Mouse (Mus musculus) liver, embryonic 14.5 days (tissue): ENCODE data around the gene Ush2a. TPM values are rescaled to one million over a fixed set of nuclear protein-coding genes. Genes with fewer than 3 reads are reported as not detected.

Source experiments
- ATAC-seq: fragments of 200-750 bp; cut with Nextera tagmentation; 2 replicates; pipeline ENCODE4 v1.8.0; 2017; ENCODE audit warnings: moderate number of reproducible peaks, mild to moderate bottlenecking, moderate library complexity; ENCODE audit not compliant: insufficient read depth
- DNase-seq, 3 experiments: peaks; one replicate each; pipeline ENCODE4 v3.0.0-alpha.2; 2012 to 2013; ENCODE audit warnings: low read depth in 3 of 3, low spot score in 3 of 3
- H3K27ac ChIP-seq: fragments of 300-500 bp; sonication (generic); 2 replicates; pipeline ENCODE4 v1.5.1; 2014; ENCODE audit warnings: moderate library complexity, mild to moderate bottlenecking, control low read depth, inconsistent platforms
- H3K27me3 ChIP-seq: fragments of 300-500 bp; sonication (generic); 2 replicates; pipeline ENCODE4 v1.6.1; 2014; ENCODE audit warnings: mild to moderate bottlenecking, low read length, moderate library complexity; ENCODE audit not compliant: control insufficient read depth, insufficient read depth
- H3K36me3 ChIP-seq: fragments of 300-500 bp; sonication (generic); replicated peaks from 2 replicates; pipeline ENCODE4 v1.6.1; 2014; ENCODE audit warnings: low read depth; ENCODE audit not compliant: control insufficient read depth, insufficient read depth
- H3K4me1 ChIP-seq, 2 experiments: fragments of 200-500 bp in 1 of 2; fragments of 300-500 bp in 1 of 2; sonication (generic) in 1 of 2; replicated peaks; 2 replicates each; pipeline ENCODE4 v1.6.1; 2012 to 2014; ENCODE audit warnings: antibody characterized with exemption in 1 of 2, inconsistent platforms in 1 of 2, low read length in 1 of 2; ENCODE audit not compliant: control insufficient read depth in 2 of 2, insufficient read depth in 2 of 2
- H3K4me2 ChIP-seq: fragments of 300-500 bp; sonication (generic); 2 replicates; pipeline ENCODE4 v1.6.1; 2014; ENCODE audit warnings: low read depth, mild to moderate bottlenecking, control low read depth, moderate library complexity
- H3K4me3 ChIP-seq, 2 experiments: fragments of 200-500 bp in 1 of 2; fragments of 300-500 bp in 1 of 2; sonication (generic) in 1 of 2; 2 replicates each; pipeline ENCODE4 v1.5.1; 2012 to 2014; ENCODE audit warnings: low read depth in 2 of 2, low read length in 2 of 2, mild to moderate bottlenecking in 2 of 2, control low read depth in 1 of 2, inconsistent platforms in 1 of 2, moderate library complexity in 1 of 2; ENCODE audit not compliant: insufficient read depth in 1 of 2
- H3K9ac ChIP-seq: fragments of 300-500 bp; sonication (generic); replicated peaks from 2 replicates; pipeline ENCODE4 v1.6.1; 2014; ENCODE audit warnings: mild to moderate bottlenecking, control low read depth, moderate library complexity
- H3K9me3 ChIP-seq: fragments of 300-500 bp; sonication (generic); 2 replicates; pipeline ENCODE4 v1.6.1; 2016; ENCODE audit warnings: low read length, mixed read lengths; ENCODE audit not compliant: control insufficient read depth
- CTCF ChIP-seq: IDR thresholded peaks from 2 replicates; pipeline ENCODE4 v1.5.1; 2016; ENCODE audit warnings: antibody characterized with exemption, low read depth, control low read depth
- EP300 ChIP-seq: IDR thresholded peaks from 2 replicates; pipeline ENCODE4 v1.6.1; 2016; ENCODE audit warnings: antibody characterized with exemption, low read depth
- WGBS: fragments of 180-500 bp; shearing (Covaris S2); extraction: QIAGEN DNeasy Blood & Tissue Kit; methylation state at CpG from one replicate; pipeline ENCODE4 v1.1.7; 2014; ENCODE audit not compliant: insufficient replicate concordance; 5-methylcytosine and 5-hydroxymethylcytosine counted together
- polyA plus RNA-seq, 2 experiments: library from polyadenylated mRNA; depleted of rRNA in 1 of 2; stranded (reverse) in 1 of 2; unstranded in 1 of 2; fragments of >200 nt; fragmentation: Nextera tagmentation in 1 of 2; extraction: Ambion mirVana in 1 of 2; gene quantifications; 2 replicates each; pipeline versions ENCODE4 v1.2.1 to v1.2.3; 2012 to 2014

The Ush2a gene
- polyA plus RNA-seq, 2 experiments = 0.02 TPM; not detected in 1

- H3K4me2 ChIP-seq = no peak overlapping the region
- H3K4me1 ChIP-seq = no peaks in the 10 kb centered on the region
- no peak for TF ChIP-seq EP300
- TF ChIP-seq CTCF = no peak
- no peak overlapping the region for H3K4me3 ChIP-seq
- WGBS = 77% methylated on average over 18 of the region's 18 CpGs
- DNase-seq = no peak
- H3K27ac ChIP-seq = no peak overlapping the region
- H3K27me3 ChIP-seq = no peaks in the 10 kb centered on the region
- H3K9ac ChIP-seq = no peak overlapping the region
- no peaks in the 10 kb centered on the region for H3K9me3 ChIP-seq
- no peak for ATAC-seq
- no peaks in the 10 kb centered on the region for H3K36me3 ChIP-seq
Measured at GRCm38 (mm10) chr1:188714131-188714530, 452.3 kb downstream of the Ush2a start.

- H3K4me1 ChIP-seq = no peaks in the 10 kb centered on the region
- H3K9ac ChIP-seq = no peak overlapping the region
- no peak overlapping the region for H3K4me3 ChIP-seq
- DNase-seq (no peak), ATAC-seq (no peak)
- no peak overlapping the region for H3K27ac ChIP-seq
- TF ChIP-seq CTCF = no peak
- TF ChIP-seq EP300 = no peak
- H3K36me3 ChIP-seq = no peaks in the 10 kb centered on the region
- no peaks in the 10 kb centered on the region for H3K27me3 ChIP-seq
- H3K4me2 ChIP-seq = no peak overlapping the region
- no peaks in the 10 kb centered on the region for H3K9me3 ChIP-seq
- WGBS = 64% methylated on average over 7 of the region's 7 CpGs
Measured at GRCm38 (mm10) chr1:188714941-188715340, 453.1 kb downstream of the Ush2a start.

DNA sequence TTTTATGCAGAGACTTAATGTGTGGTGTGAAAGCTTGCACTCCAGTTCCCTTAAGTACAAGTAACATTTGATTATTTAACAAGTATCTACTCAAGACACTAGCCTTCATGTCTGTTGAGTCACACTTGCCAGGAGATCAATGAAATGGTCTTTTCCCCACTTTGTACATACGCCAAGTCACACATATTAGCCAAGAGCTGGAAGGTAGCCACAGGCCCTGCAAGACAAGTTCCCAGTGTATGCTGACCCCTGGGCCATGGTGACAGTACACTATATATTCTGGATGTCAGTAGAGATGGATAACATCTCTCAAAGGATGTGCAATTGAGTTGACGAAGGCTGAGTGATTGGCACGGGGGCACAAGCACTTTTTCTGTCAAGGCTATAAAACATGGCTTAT lies 455.1 kb downstream of the Ush2a start:
- no peak for TF ChIP-seq CTCF
- no peak for TF ChIP-seq EP300
- ATAC-seq (no peak), DNase-seq (no peak)
- Histone ChIP-seq H3K27ac (no peak overlapping the region), H3K9ac (no peak overlapping the region), H3K4me3 (no peak overlapping the region), H3K36me3 (no peaks in the 10 kb centered on the region), H3K9me3 (no peaks in the 10 kb centered on the region), H3K4me1 (no peaks in the 10 kb centered on the region), H3K4me2 (no peak overlapping the region), H3K27me3 (no peaks in the 10 kb centered on the region)
- WGBS = 68% methylated on average over 3 of the region's 3 CpGs

GRCm38 (mm10) chr1:188725122-188725995 lies 463.5 kb downstream of the Ush2a start:
- ATAC-seq = no peak
- 58% methylated on average over 17 of the region's 17 CpGs for WGBS
- no peaks in the 10 kb centered on the region for H3K36me3 ChIP-seq
- no peak for DNase-seq
- no peaks in the 10 kb centered on the region for H3K4me1 ChIP-seq
- TF ChIP-seq CTCF (no peak), EP300 (no peak)
- no peak overlapping the region for H3K4me2 ChIP-seq
- H3K9me3 ChIP-seq = no peaks in the 10 kb centered on the region
- H3K9ac ChIP-seq = no peak overlapping the region
- no peak overlapping the region for H3K27ac ChIP-seq
- H3K27me3 ChIP-seq = no peaks in the 10 kb centered on the region
- H3K4me3 ChIP-seq = no peak overlapping the region

GRCm38 (mm10) chr1:188726937-188727336 lies 465.1 kb downstream of the Ush2a start:
- no peaks in the 10 kb centered on the region for H3K9me3 ChIP-seq
- DNase-seq (no peak), ATAC-seq (no peak)
- no peaks in the 10 kb centered on the region for H3K4me1 ChIP-seq
- no peaks in the 10 kb centered on the region for H3K36me3 ChIP-seq
- WGBS = 75% methylated on average over 6 of the region's 6 CpGs
- H3K27ac ChIP-seq = no peak overlapping the region
- H3K4me3 ChIP-seq = no peak overlapping the region
- TF ChIP-seq CTCF = no peak
- no peak for TF ChIP-seq EP300
- no peak overlapping the region for H3K4me2 ChIP-seq
- no peaks in the 10 kb centered on the region for H3K27me3 ChIP-seq
- no peak overlapping the region for H3K9ac ChIP-seq
